Mouse (Mus musculus) central nervous system, embryonic 14 days (tissue): ENCODE measurements around the gene Srrm2. TPM values are rescaled to one million over a fixed set of nuclear protein-coding genes. Genes with fewer than 3 reads are reported as not detected.

Experiments used
- polyA plus RNA-seq: library from polyadenylated mRNA; depleted of rRNA; stranded (reverse); fragments of >200 nt; gene quantifications from 2 replicates; pipeline ENCODE4 v1.2.3, GENCODE M21; 2012; rRNA removed

The Srrm2 gene
- 634 and 697 TPM in 2 replicates for polyA plus RNA-seq

GRCm38 (mm10) chr17:23790269-23791078, at the start of gene Srrm2:
Gene Srrm2, plus strand, starts transcription at chr17:23790532.

GRCm38 (mm10) chr17:23740598-23741021, 49.7 kb upstream of the Srrm2 start, which contains the start of gene Paqr4:
Gene Paqr4, minus strand, starts transcription at chr17:23740867.

GRCm38 (mm10) chr17:23745301-23746251, 44.8 kb upstream of the Srrm2 start, which contains the start of gene Kremen2:
Gene Kremen2, minus strand, starts transcription at chr17:23745833.

DNA sequence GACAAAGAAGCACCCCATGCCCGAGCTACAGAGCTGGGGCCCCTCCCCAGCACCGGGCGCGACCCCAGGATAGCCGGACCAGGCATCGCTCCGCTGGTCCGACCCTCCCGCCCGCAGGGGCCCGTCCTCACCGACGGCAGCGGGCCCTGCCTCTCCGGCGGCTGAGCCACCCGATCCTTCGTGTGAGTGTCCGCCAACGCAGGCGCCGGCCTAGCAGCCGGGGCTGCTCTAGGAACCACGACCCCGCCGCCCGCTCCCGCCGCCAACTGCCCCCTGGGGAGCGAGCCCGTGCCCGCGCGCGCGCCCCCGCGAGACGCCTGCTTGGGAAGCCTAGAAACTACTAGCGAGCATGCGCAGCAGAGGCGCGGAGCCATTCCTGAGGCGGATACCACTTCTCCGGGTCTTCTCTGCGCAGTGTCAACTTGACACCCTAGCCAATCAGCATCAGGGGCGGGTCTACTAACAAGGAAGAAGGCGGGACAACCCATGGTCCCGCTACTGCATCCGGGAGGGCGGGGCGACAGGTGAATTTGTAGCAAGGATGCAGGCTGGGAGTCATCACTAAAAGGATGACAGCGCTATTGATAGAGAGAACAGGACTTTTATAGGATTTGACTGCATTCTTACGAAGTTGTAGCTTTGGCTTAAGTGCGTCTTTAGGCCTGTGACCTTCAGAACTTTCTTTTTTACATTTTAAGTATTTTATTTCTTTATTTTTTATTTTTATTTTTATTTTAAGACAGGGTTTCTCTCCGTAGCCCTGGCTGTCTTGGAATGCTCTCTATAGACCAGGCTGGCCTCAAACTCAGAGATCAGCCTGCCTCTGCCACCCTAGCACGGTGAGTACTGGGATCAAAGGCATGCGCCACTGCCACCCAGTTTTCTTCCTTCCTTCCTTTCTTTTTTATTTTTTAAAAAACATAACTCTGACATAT, 18.8 kb upstream of the Srrm2 start, which contains the start of gene Flywch1:
Flywch1 (minus strand) TSS at position 319 of the 935 bp plus-strand sequence.

GRCm38 (mm10) chr17:23785561-23786471, 4.5 kb upstream of the Srrm2 start, which contains the start of gene Flywch2:
Gene Flywch2, minus strand, starts transcription at chr17:23786081.

GRCm38 (mm10) chr17:23829064-23829619, 38.8 kb downstream of the Srrm2 start, which contains the start of gene Elob:
Gene Elob, minus strand, starts transcription at chr17:23829136.

DNA sequence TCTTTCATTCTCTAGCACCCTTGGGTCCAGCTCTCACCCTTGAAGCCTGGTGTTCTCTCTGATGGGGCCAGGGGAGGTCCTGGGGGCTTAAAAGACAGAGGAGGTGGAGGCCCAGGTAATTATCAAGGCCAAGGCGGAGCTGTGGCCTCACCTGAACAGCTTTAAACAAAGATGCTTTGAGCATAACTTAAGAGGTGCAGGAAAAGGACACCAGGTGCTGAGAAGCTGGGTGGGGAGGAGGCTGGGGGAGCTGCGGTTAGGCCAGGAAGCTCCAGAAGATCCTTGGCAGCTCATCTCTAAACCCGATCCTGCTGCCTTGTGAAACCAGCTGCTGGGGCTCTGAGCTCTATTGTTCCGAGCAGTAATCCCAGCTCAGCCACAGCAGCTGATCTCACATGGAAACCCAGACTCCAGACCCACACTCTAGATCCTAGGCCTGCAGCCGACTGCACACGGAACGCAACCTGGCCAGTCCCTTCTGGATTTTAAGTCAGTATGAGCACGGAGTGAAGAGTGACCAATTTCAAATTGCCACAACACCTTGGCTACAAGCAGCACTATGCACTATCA, 45.8 kb downstream of the Srrm2 start, which contains the start of gene Prss33:
Prss33 (minus strand) TSS at position 51 of the 570 bp plus-strand sequence.

DNA sequence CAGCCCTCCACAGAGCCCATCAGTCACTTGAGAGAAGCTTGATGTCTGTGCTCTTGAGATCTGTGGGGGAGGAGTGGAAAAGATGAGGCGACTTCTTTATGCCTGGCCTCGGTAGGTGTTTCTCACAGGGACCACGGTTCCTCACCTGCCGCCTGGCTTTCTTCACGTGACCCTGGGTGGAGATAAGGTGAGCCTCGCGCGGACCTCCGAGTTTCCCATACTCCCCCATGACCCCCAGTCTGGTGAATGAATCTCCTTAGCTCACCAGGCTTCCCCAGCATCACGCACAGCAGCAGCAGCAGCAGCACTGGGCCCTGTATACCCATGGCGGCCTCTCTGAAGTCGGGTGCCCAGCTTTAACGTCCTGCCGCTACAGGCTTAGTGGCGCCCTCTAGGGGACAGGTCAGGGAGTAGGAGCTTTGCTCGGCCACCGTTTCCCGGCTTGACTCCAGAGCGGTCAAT, 53.5 kb downstream of the Srrm2 start, which contains the start of the genes Prss32 and Prss41:
Prss32 (plus strand) TSS at position 44 of the 462 bp plus-strand sequence.
Prss41 (minus strand) TSS at position 361 of the 462 bp plus-strand sequence.

GRCm38 (mm10) chr17:23867756-23868155, 77.4 kb downstream of the Srrm2 start, which contains the start of gene Prss21:
Gene Prss21, plus strand, starts transcription at chr17:23868056.

Other genes starting within 250 kb of the Srrm2 start
- 14.3 and 16.1 TPM in 2 replicates for gene Zfp213, start 226.3 kb upstream of the Srrm2 start, polyA plus RNA-seq
- gene Zfp13, start 191.0 kb upstream of the Srrm2 start, polyA plus RNA-seq, result 41.5 and 42.5 TPM in 2 replicates
- gene Zscan10, start 189.7 kb upstream of the Srrm2 start, polyA plus RNA-seq, result 0.09 and 0.25 TPM in 2 replicates
- gene Mmp25, start 145.3 kb upstream of the Srrm2 start, polyA plus RNA-seq, result 1.3 and 1.7 TPM in 2 replicates
- gene Bicdl2, start 130.0 kb upstream of the Srrm2 start, polyA plus RNA-seq, result 0.15 and 0.43 TPM in 2 replicates
- 82.1 and 90.1 TPM in 2 replicates for gene Hcfc1r1, start 116.9 kb upstream of the Srrm2 start, polyA plus RNA-seq
- 47.0 and 47.3 TPM in 2 replicates for gene Thoc6, start 116.7 kb upstream of the Srrm2 start, polyA plus RNA-seq
- gene Tnfrsf12a, start 113.1 kb upstream of the Srrm2 start, polyA plus RNA-seq, result 2.6 and 4.7 TPM in 2 replicates
- gene Cldn6, start 111.3 kb upstream of the Srrm2 start, polyA plus RNA-seq, result 0.39 and 7.4 TPM in 2 replicates
- 0.92 and 2.9 TPM in 2 replicates for gene Cldn9, start 106.5 kb upstream of the Srrm2 start, polyA plus RNA-seq
- gene 1520401A03Rik, start 67.7 kb upstream of the Srrm2 start, polyA plus RNA-seq, result 0.15 and 0.78 TPM in 2 replicates
- gene Pkmyt1, start 64.2 kb upstream of the Srrm2 start, polyA plus RNA-seq, result 38.5 and 40.6 TPM in 2 replicates
- 23.6 and 25.2 TPM in 2 replicates for gene Paqr4, start 49.7 kb upstream of the Srrm2 start, polyA plus RNA-seq
- gene Kremen2, start 44.7 kb upstream of the Srrm2 start, polyA plus RNA-seq, result 1.1 and 6.0 TPM in 2 replicates
- 97.4 and 99.1 TPM in 2 replicates for gene Flywch1, start 18.9 kb upstream of the Srrm2 start, polyA plus RNA-seq
- 44.8 and 54.5 TPM in 2 replicates for gene Flywch2, start 4.5 kb upstream of the Srrm2 start, polyA plus RNA-seq
- 905 and 997 TPM in 2 replicates for gene Elob, start 38.6 kb downstream of the Srrm2 start, polyA plus RNA-seq
- gene Prss33, start 45.5 kb downstream of the Srrm2 start, polyA plus RNA-seq, result 0.31 and 0.74 TPM in 2 replicates
- 0.10 and 0.16 TPM in 2 replicates for gene Prss32, start 53.3 kb downstream of the Srrm2 start, polyA plus RNA-seq
- gene Prss41, start 53.6 kb downstream of the Srrm2 start, polyA plus RNA-seq, result 1.9 TPM in 2 replicates
- gene Prss21, start 77.5 kb downstream of the Srrm2 start, polyA plus RNA-seq, result not detected in 2 replicates
- 0.23 TPM in 1 of 2 replicates, not detected in the other for gene Dcpp1, start 90.3 kb downstream of the Srrm2 start, polyA plus RNA-seq
- not detected in 2 replicates for gene Dcpp2, start 90.3 kb downstream of the Srrm2 start, polyA plus RNA-seq
- 0.33 TPM in 1 of 2 replicates, not detected in the other for gene Dcpp3, start 126.9 kb downstream of the Srrm2 start, polyA plus RNA-seq
- not detected in 2 replicates for gene Sbp, start 151.1 kb downstream of the Srrm2 start, polyA plus RNA-seq
- gene Sbpl, start 164.7 kb downstream of the Srrm2 start, polyA plus RNA-seq, result not detected in 2 replicates
- gene Prss30, start 190.0 kb downstream of the Srrm2 start, polyA plus RNA-seq, result 0.04 TPM in 1 of 2 replicates, not detected in the other
- gene Prss22, start 207.6 kb downstream of the Srrm2 start, polyA plus RNA-seq, result 0.24 TPM in 1 of 2 replicates, not detected in the other
- gene Prss27, start 247.6 kb downstream of the Srrm2 start, polyA plus RNA-seq, result 0.16 TPM in 1 of 2 replicates, not detected in the other